Comparison of ENCODE assay signal across 25 mouse cellular contexts in the genomic region with DNA sequence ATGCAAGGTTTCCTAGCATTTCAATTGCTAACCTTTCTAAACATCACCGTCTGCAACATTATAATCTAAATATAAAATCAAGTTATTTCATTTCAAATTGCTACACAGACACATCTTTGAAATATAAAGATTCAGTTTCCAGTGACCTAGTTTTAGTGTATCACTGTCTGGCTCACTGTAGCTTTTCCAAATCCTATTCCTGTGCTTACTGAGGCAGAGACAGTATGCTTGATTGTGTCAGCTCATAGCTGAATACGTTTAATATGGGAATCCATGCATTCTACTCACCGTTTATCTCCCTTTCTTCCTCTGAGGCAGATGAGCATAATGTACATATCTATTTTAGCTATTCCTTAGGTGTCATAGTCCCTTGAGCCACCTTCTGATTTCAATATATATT.
"Had no signal": no experiment of that assay in that cellular context is flagged by ENCODE, and none has a peak within 500 bp of the region (broad histone marks: within the 10 kb centered on the region; RNA-seq: fewer than 3 reads in every experiment).

No protein-coding gene starts in this region.

- H3K4me2 ChIP-seq: heart, embryonic 11.5 days; heart, embryonic 13.5 days; heart, embryonic 15.5 days; hindbrain, embryonic 14.5 days; kidney, embryonic 15.5 days; limb, embryonic 13.5 days; limb, embryonic 15.5 days; liver, embryonic 12.5 days had no signal

- H3K9ac ChIP-seq: heart, embryonic 13.5 days; heart, embryonic 15.5 days; hindbrain, embryonic 14.5 days; kidney, embryonic 15.5 days; limb, embryonic 13.5 days; limb, embryonic 15.5 days; liver, embryonic 12.5 days; liver, embryonic 14.5 days had no signal

- H3K27ac ChIP-seq: heart, adult 2 months; heart, embryonic 13.5 days; heart, embryonic 15.5 days; hindbrain, embryonic 14.5 days; kidney, embryonic 15.5 days; kidney, postnatal 0 days; limb, embryonic 13.5 days; limb, embryonic 15.5 days; liver, embryonic 12.5 days; liver, embryonic 14.5 days had no signal

- H3K27me3 ChIP-seq: heart, embryonic 13.5 days; heart, embryonic 15.5 days; kidney, embryonic 15.5 days; limb, embryonic 13.5 days; limb, embryonic 15.5 days; liver, embryonic 12.5 days had no signal

- H3K4me3 ChIP-seq: heart, adult 2 months; heart, embryonic 13.5 days; heart, embryonic 15.5 days; kidney, embryonic 15.5 days; limb, embryonic 13.5 days; limb, embryonic 15.5 days; liver, embryonic 12.5 days had no signal

- H3K9me3 ChIP-seq: heart, embryonic 13.5 days; heart, embryonic 15.5 days; kidney, embryonic 15.5 days; limb, embryonic 13.5 days; limb, embryonic 15.5 days; liver, embryonic 12.5 days had no signal

- H3K4me1 ChIP-seq: heart, embryonic 13.5 days; heart, embryonic 15.5 days; kidney, embryonic 15.5 days; limb, embryonic 13.5 days; limb, embryonic 15.5 days; liver, embryonic 12.5 days had no signal

- ATAC-seq: hindbrain, embryonic 16.5 days; intestine, embryonic 16.5 days; liver, embryonic 12.5 days had no signal

- H3K36me3 ChIP-seq: heart, embryonic 13.5 days; heart, embryonic 15.5 days; kidney, embryonic 15.5 days; limb, embryonic 13.5 days; limb, embryonic 15.5 days; liver, embryonic 12.5 days had no signal

- DNase-seq: gastrocnemius, postnatal 25 days; heart, adult 11 months; heart, adult 2 months; heart, postnatal 14 days; heart, postnatal 36 days; kidney, adult 11 months; kidney, adult 2 months; kidney, adult 9 months; kidney, postnatal 14 days; kidney, postnatal 36 days; layer of hippocampus, adult 9-11 months; layer of hippocampus, postnatal 36 days; left cerebral cortex, postnatal 4 days had no signal
